Mouse (Mus musculus) cerebellum, adult 2 months (tissue): Measurements from ENCODE around the gene Gm17657. TPM values are rescaled to one million over a fixed set of nuclear protein-coding genes. Genes with fewer than 3 reads are reported as not detected.
"Not testable (repeated sequence)": the region's sequence is repeated elsewhere in the genome, so short reads cannot be mapped to it uniquely, and the experiment has no call there.

ENCODE experiments used
- DNase-seq, 2 experiments: peaks; one replicate each; pipeline ENCODE4 v3.0.0; 2021
- H3K27ac ChIP-seq: fragments of 200-500 bp; 2 replicates; pipeline ENCODE4 v1.5.1; 2012; ENCODE audit warnings: low read length, control low read depth, inconsistent platforms; ENCODE audit not compliant: insufficient read depth
- H3K27me3 ChIP-seq: fragments of 200-500 bp; 2 replicates; pipeline ENCODE4 v1.6.1; 2012; ENCODE audit warnings: inconsistent platforms, mild to moderate bottlenecking, low read length, moderate library complexity; ENCODE audit not compliant: control insufficient read depth, insufficient read depth
- H3K4me1 ChIP-seq: fragments of 200-500 bp; 2 replicates; pipeline ENCODE4 v1.6.1; 2011; ENCODE audit warnings: low read length; ENCODE audit not compliant: control insufficient read depth, insufficient read depth
- H3K4me3 ChIP-seq: fragments of 200-500 bp; replicated peaks from 2 replicates; pipeline ENCODE3; 2011; ENCODE audit warnings: mild to moderate bottlenecking, low read depth, low read length, control low read depth; ENCODE audit not compliant: insufficient read depth
- CTCF ChIP-seq: fragments of 200-500 bp; IDR thresholded peaks from 2 replicates; pipeline ENCODE4 v1.5.1; 2011; ENCODE audit warnings: low read depth, mild to moderate bottlenecking, control low read depth, low read length, moderate library complexity, borderline replicate concordance; ENCODE audit not compliant: insufficient read depth
- POLR2A ChIP-seq: fragments of 200-500 bp; IDR thresholded peaks from 2 replicates; pipeline ENCODE4 v1.6.1; 2011; ENCODE audit warnings: low read length, control low read depth, borderline replicate concordance; ENCODE audit not compliant: insufficient read depth
- WGBS: fragments of 180-500 bp; shearing (Covaris S2); methylation state at CpG from one replicate; pipeline ENCODE4 v1.1.7; 2018; 5-methylcytosine and 5-hydroxymethylcytosine counted together
- polyA plus RNA-seq: library from polyadenylated mRNA; depleted of rRNA; stranded (reverse); fragments of >200 nt; gene quantifications from 2 replicates; pipeline ENCODE4 v1.2.3, GENCODE M21; 2012

Gene Gm17657
- polyA plus RNA-seq, 1 experiment: not detected

DNA sequence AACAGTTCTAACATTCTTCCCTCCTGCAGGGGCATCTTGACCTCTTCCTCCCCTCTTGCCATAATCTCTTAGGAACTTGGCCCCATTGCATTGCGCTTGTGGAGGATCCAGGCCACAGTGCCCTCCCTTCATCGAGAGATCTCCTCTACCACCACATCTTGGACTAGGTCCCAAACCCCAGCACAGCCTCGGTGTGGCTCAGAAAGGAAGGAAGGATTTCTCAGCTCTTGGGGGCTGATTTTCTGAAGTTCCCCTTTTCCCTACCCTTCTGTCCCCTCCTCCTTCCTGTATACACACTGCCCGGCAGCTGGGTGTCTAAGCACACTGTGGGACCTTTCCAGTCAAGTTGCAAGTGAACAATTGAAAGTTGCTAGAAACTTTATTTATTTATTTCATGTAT is 51.4 kb downstream of the Gm17657 start:
- WGBS: 49% methylated on average over 4 of the region's 4 CpGs
- H3K4me1 ChIP-seq: no peaks in the 10 kb centered on the region
- no peak for TF ChIP-seq POLR2A
- no peak for TF ChIP-seq CTCF
- no peak overlapping the region for H3K4me3 ChIP-seq
- no peaks in the 10 kb centered on the region; the same call in 1 of the 2 replicates for H3K27me3 ChIP-seq
- DNase-seq: no peak
- no peak overlapping the region for H3K27ac ChIP-seq

GRCm38 (mm10) chr17:29497481-29497880 is 52.0 kb downstream of the Gm17657 start:
- not testable (repeated sequence) for H3K4me1 ChIP-seq, H3K27me3 ChIP-seq, H3K27ac ChIP-seq, DNase-seq, H3K4me3 ChIP-seq
- WGBS: 96% methylated on average over 1 of the region's 1 CpGs

GRCm38 (mm10) chr17:29497071-29497354 is 52.4 kb downstream of the Gm17657 start:
- WGBS: 95% methylated on average over 3 of the region's 3 CpGs
- no peaks in the 10 kb centered on the region for H3K4me1 ChIP-seq
- TF ChIP-seq CTCF (no peak), POLR2A (no peak)
- H3K27me3 ChIP-seq: no peaks in the 10 kb centered on the region; the same call in 1 of the 2 replicates
- no peak overlapping the region for H3K27ac ChIP-seq
- no peak overlapping the region for H3K4me3 ChIP-seq
- no peak for DNase-seq

GRCm38 (mm10) chr17:29496211-29497070 is 53.0 kb downstream of the Gm17657 start:
- Histone ChIP-seq H3K4me1 (no peaks in the 10 kb centered on the region), H3K27ac (no peak overlapping the region), H3K27me3 (no peaks in the 10 kb centered on the region), H3K4me3 (no peak overlapping the region)
- no peak for DNase-seq
- no peak for TF ChIP-seq POLR2A
- 76% methylated on average over 6 of the region's 6 CpGs for WGBS

- no peaks in the 10 kb centered on the region for H3K4me1 ChIP-seq
- DNase-seq: no peak
- no peak overlapping the region for H3K4me3 ChIP-seq
- no peak overlapping the region for H3K27ac ChIP-seq
- H3K27me3 ChIP-seq: no peaks in the 10 kb centered on the region
- WGBS: 61% methylated on average over 8 of the region's 8 CpGs
- TF ChIP-seq CTCF: no peak
- no peak for TF ChIP-seq POLR2A
Observed at GRCm38 (mm10) chr17:29494732-29495076, 54.7 kb downstream of the Gm17657 start.

- Histone ChIP-seq H3K4me3 (no peak overlapping the region), H3K27ac (no peak overlapping the region), H3K4me1 (no peaks in the 10 kb centered on the region), H3K27me3 (no peaks in the 10 kb centered on the region)
- 76% methylated on average over 10 of the region's 10 CpGs for WGBS
- TF ChIP-seq CTCF (no peak), POLR2A (no peak)
- no peak for DNase-seq
Observed at GRCm38 (mm10) chr17:29494062-29494731, 55.2 kb downstream of the Gm17657 start.

GRCm38 (mm10) chr17:29493461-29493980 is 55.9 kb downstream of the Gm17657 start:
- 59% methylated on average over 11 of the region's 11 CpGs for WGBS
- no peak overlapping the region for H3K27ac ChIP-seq
- TF ChIP-seq CTCF (no peak), POLR2A (no peak)
- H3K4me1 ChIP-seq: no peaks in the 10 kb centered on the region
- no peak for DNase-seq
- H3K4me3 ChIP-seq: no peak overlapping the region
- no peaks in the 10 kb centered on the region for H3K27me3 ChIP-seq

DNA sequence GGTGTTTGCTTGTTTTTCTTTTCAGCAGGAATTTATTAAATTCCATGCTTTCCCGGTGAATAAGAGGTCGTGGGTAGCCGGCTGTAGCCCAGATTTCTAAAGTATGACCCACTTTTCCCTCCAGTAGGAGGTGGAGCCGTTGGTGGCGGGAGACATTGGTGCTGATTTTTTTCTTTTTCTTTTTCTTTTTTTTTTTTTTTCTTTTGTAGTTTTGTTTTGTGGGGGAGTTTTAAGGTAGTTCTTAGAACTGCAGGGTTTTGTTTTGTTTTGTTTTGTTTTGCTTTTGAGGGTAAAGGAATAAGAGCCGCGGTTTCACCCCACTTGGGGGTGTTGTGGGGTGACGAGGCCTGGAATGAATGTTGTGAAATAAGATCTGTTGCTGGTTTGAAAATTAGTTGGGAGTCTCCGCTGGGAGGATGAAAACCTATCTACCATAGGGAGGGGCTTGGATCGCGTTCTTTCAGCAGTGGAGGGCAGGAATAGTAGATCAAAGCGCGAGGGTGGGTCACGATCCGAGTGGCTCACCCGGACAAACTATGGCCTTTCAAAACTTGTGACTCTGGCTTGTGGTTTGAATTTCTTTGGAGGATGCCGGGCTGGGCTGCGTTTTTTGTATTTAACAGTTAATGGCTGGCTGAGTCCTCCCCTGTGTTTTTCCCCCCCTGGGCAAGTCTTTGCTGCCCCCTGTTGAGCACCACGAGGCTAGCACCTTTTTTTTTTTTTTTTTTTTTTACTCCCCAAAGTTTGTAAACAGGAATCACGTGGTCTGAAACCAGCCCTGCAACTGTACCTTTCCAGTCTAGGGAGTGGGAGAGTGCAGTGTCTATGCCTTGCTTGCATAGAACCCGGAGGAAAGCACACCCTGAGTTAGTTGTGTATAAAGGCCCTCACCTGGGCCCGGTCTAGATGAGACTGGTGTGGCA is 56.9 kb downstream of the Gm17657 start:
- peak; percentile 52 to 66 for DNase-seq
- 6% methylated on average over 22 of the region's 22 CpGs for WGBS
- no peak overlapping the region for H3K27ac ChIP-seq
- no peaks in the 10 kb centered on the region for H3K27me3 ChIP-seq
- peak; percentile 67 for TF ChIP-seq CTCF
- TF ChIP-seq POLR2A: no peak
- H3K4me3 ChIP-seq: peak overlapping the region; percentile 75
- no peaks in the 10 kb centered on the region for H3K4me1 ChIP-seq
